Mouse (Mus musculus) embryonic facial prominence, embryonic 14.5 days (tissue): Measurements from ENCODE around the gene Zfhx3. TPM values are rescaled to one million over a fixed set of nuclear protein-coding genes. Genes with fewer than 3 reads are reported as not detected.

Experiments
- ATAC-seq: fragments of 200-750 bp; cut with Nextera tagmentation; 2 replicates; pipeline ENCODE4 v1.8.0; 2017; ENCODE audit warnings: low read depth, moderate number of reproducible peaks, moderate TSS enrichment
- DNase-seq: peaks from one replicate; pipeline ENCODE4 v3.0.0-alpha.2; 2015; ENCODE audit warnings: low spot score
- H3K27ac ChIP-seq: fragments of 300-500 bp; sonication (generic); replicated peaks from 2 replicates; pipeline ENCODE4 v1.5.1; 2014; ENCODE audit warnings: low read depth, mild to moderate bottlenecking, low read length, moderate library complexity
- H3K27me3 ChIP-seq: fragments of 300-500 bp; sonication (generic); replicated peaks from 2 replicates; pipeline ENCODE4 v1.6.1; 2014; ENCODE audit warnings: low read length; ENCODE audit not compliant: control insufficient read depth, insufficient read depth
- H3K36me3 ChIP-seq: fragments of 300-500 bp; sonication (generic); 2 replicates; pipeline ENCODE4 v1.6.1; 2014; ENCODE audit warnings: low read length, mixed read lengths; ENCODE audit not compliant: control insufficient read depth, insufficient read depth
- H3K4me1 ChIP-seq: fragments of 300-500 bp; sonication (generic); 2 replicates; pipeline ENCODE4 v1.6.1; 2014; ENCODE audit warnings: antibody characterized with exemption, low read length; ENCODE audit not compliant: control insufficient read depth, insufficient read depth
- H3K4me2 ChIP-seq: fragments of 300-500 bp; sonication (generic); 2 replicates; pipeline ENCODE4 v1.6.1; 2014; ENCODE audit warnings: low read depth, mild to moderate bottlenecking, low read length, moderate library complexity, mixed read lengths
- H3K4me3 ChIP-seq: fragments of 300-500 bp; sonication (generic); 2 replicates; pipeline ENCODE4 v1.5.1; 2014; ENCODE audit warnings: low read depth, mild to moderate bottlenecking, low read length
- H3K9ac ChIP-seq: fragments of 300-500 bp; sonication (generic); 2 replicates; pipeline ENCODE4 v1.6.1; 2014; ENCODE audit warnings: low read depth, mild to moderate bottlenecking, low read length, moderate library complexity, mixed read lengths
- H3K9me3 ChIP-seq: fragments of 300-500 bp; sonication (generic); 2 replicates; pipeline ENCODE4 v1.6.1; 2016; ENCODE audit warnings: low read length; ENCODE audit not compliant: control insufficient read depth
- WGBS: fragments of 180-500 bp; shearing (Covaris S2); extraction: QIAGEN DNeasy Blood & Tissue Kit; methylation state at CpG from one replicate; pipeline ENCODE4 v1.1.7; 2014; 5-methylcytosine and 5-hydroxymethylcytosine counted together
- microRNA-seq: library from miRNA; unstranded; fragments of <30 nt; microRNA quantifications from one replicate; pipeline ENCODE4, GENCODE M21; 2016; ENCODE audit warnings: borderline number of aligned reads
- polyA plus RNA-seq: library from polyadenylated mRNA; unstranded; fragments of >200 nt; fragmentation: Nextera tagmentation; extraction: Ambion mirVana; gene quantifications from 2 replicates; pipeline ENCODE4 v1.2.1, GENCODE M21; 2014

The Zfhx3 gene
- polyA plus RNA-seq, 1 experiment from 2014 or later: 14.2 TPM

GRCm38 (mm10) chr8:109001031-109001430 lies 1058.6 kb downstream of the Zfhx3 start:
- no peak for DNase-seq

GRCm38 (mm10) chr8:109001923-109002322 lies 1059.5 kb downstream of the Zfhx3 start:
- no peak overlapping the region for H3K4me2 ChIP-seq
- DNase-seq (no peak), ATAC-seq (no peak)
- 70% methylated on average over 5 of the region's 5 CpGs for WGBS
- 0 out of 2 replicates have a peak, but pooled peaks cover 3% of the 10 kb centered on the region for H3K9me3 ChIP-seq
- no peaks in the 10 kb centered on the region for H3K27me3 ChIP-seq
- no peak overlapping the region for H3K4me3 ChIP-seq
- no peak overlapping the region for H3K9ac ChIP-seq
- H3K36me3 ChIP-seq: no peaks in the 10 kb centered on the region
- H3K4me1 ChIP-seq: no peaks in the 10 kb centered on the region
- no peak overlapping the region for H3K27ac ChIP-seq

More at GRCm38 (mm10) chr8:109001031-109001430, 1058.6 kb downstream of the Zfhx3 start:
- H3K9me3 ChIP-seq: 0 out of 2 replicates have a peak, but pooled peaks cover 3% of the 10 kb centered on the region
- ATAC-seq: no peak
- H3K4me2 ChIP-seq: no peak overlapping the region
- H3K27me3 ChIP-seq: no peaks in the 10 kb centered on the region
- H3K9ac ChIP-seq: no peak overlapping the region
- H3K4me1 ChIP-seq: no peaks in the 10 kb centered on the region
- no peak overlapping the region for H3K27ac ChIP-seq
- WGBS: 78% methylated on average over 9 of the region's 9 CpGs
- H3K36me3 ChIP-seq: no peaks in the 10 kb centered on the region
- no peak overlapping the region for H3K4me3 ChIP-seq

GRCm38 (mm10) chr8:109006986-109007385 lies 1064.5 kb downstream of the Zfhx3 start:
- Histone ChIP-seq H3K9ac (no peak overlapping the region), H3K9me3 (0 out of 2 replicates have a peak, but pooled peaks cover 3% of the 10 kb centered on the region), H3K4me3 (no peak overlapping the region), H3K27ac (no peak overlapping the region), H3K4me2 (no peak overlapping the region), H3K4me1 (no peaks in the 10 kb centered on the region), H3K27me3 (no peaks in the 10 kb centered on the region), H3K36me3 (no peaks in the 10 kb centered on the region)
- DNase-seq (no peak), ATAC-seq (no peak)
- 75% methylated on average over 9 of the region's 9 CpGs for WGBS

Small RNA genes lying within 50 kb of the gene (microRNA-seq; reads per million reads assigned to microRNA genes)
- not detected for gene Mir3108
